Mouse (Mus musculus) cerebellum, adult 8-10 months (tissue): ENCODE results near the gene Dbr1.

Source experiments
- DNase-seq: peaks from one replicate; pipeline ENCODE4 v3.0.0; 2022

Dbr1 gene

GRCm38 (mm10) chr9:99620196-99620595, 44.6 kb downstream of the Dbr1 start:
- no peak for DNase-seq

- DNase-seq: no peak
Observed at GRCm38 (mm10) chr9:99622034-99622433, 46.4 kb downstream of the Dbr1 start.

DNA sequence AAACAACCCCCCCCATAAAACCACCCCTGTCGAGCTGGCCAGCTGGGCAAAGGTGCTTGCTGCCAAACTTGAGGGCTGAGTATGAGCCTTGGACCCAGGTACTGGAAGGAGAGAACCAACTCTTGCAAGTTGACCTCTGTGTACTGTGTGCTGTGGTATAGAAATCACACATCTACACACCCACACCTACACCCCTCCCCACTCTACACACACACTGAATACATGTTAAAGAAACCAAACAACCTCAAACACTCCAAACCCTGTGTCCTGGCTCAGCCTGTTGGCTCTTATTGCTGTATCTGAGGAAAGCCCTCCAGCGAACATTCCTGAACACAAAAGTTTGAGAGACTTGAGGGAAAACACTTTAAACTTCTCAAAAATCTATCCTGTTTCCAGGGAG, 47.4 kb downstream of the Dbr1 start:
- DNase-seq: no peak

- DNase-seq: no peak
Observed at GRCm38 (mm10) chr9:99624117-99624516, 48.5 kb downstream of the Dbr1 start.

DNA sequence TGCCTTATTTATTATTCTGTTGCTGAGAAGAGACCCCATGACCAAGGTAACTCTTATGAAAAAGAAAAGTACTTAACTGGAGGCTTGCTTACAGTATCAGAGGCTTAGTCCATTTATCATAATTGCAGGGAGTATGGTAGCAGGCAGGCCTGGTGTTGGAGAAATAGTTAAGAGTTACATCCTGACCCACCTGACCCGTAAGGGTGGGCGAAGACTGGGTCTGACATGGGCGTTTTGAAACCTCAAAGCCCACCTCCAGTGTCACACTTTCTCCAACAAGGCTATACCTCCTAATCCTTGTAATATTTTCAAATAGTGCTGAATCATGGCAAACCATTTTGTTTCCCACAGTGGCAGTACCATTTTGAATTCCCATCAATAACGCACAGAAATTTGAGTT, 53.0 kb downstream of the Dbr1 start:
- DNase-seq: no peak

GRCm38 (mm10) chr9:99629281-99630011, 53.8 kb downstream of the Dbr1 start, which contains the start of gene Dzip1l:
Gene Dzip1l, plus strand, starts transcription at chr9:99629496.
- peak; percentile 60 for DNase-seq

DNA sequence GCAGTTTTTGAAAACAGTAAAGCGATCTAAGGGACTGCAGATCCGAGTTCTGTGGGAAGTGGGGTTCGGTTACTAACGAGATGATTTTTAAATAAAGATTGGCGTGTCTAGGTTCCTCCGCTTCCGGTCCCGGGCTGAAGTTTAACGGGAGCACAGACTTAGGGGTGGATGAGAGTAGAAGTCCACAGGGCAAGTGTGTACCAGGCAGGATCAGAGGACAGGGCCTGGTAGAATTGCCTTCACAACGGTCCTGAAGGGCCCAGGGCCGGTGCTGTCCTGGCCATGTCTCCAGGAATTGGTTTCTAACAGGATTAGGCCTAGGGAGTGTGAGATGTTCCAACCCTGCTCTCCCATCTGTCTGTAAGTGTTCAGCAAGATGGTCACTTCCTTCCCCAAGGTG, 54.5 kb downstream of the Dbr1 start:
- peak; percentile 32 for DNase-seq

GRCm38 (mm10) chr9:99630528-99631125, 55.0 kb downstream of the Dbr1 start:
- no peak for DNase-seq

DNA sequence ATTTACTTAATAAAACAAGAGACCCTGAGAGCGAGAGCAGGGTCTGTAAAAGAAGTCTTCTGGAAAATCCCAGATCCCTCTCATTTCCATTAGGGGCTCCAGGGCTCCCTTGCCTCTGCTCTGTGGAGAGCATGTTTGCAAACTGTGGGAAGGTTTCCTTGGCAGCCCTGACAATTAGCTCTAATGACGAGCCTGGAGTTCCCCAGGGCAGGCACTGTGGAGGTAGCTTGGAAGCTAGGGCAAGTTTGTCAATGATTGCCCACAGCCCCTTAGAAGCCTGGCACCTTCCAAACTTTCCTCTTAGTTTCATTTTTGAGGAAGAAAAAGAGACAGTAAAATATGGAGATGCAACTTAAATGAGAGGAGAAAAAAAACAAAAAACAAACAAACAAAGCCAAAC, 56.2 kb downstream of the Dbr1 start:
- no peak for DNase-seq

GRCm38 (mm10) chr9:99632264-99632663, 56.7 kb downstream of the Dbr1 start:
- no peak for DNase-seq
